Mouse (Mus musculus): ENCODE measurements around the gene Cpxm2. TPM values are rescaled to one million over a fixed set of nuclear protein-coding genes. Genes with fewer than 3 reads are reported as not detected.

Gene Cpxm2
- total RNA-seq, 1 experiment from 2014 or later, result not detected

GRCm38 (mm10) chr7:132153725-132154147 lies 803 bp downstream of the Cpxm2 start:
- no peak for ATAC-seq (replicated peaks; ENCODE audit: low read depth, poor library complexity, severe bottlenecking)

GRCm38 (mm10) chr7:132145227-132145800 lies 9.2 kb downstream of the Cpxm2 start:
- no peak for ATAC-seq (replicated peaks; ENCODE audit: low read depth, poor library complexity, severe bottlenecking)

GRCm38 (mm10) chr7:132128687-132129086 lies 25.9 kb downstream of the Cpxm2 start:
- ATAC-seq (replicated peaks; ENCODE audit: low read depth, poor library complexity, severe bottlenecking), result no peak

GRCm38 (mm10) chr7:132124948-132125347 lies 29.6 kb downstream of the Cpxm2 start:
- no peak for ATAC-seq (replicated peaks; ENCODE audit: low read depth, poor library complexity, severe bottlenecking)

- ATAC-seq (replicated peaks; ENCODE audit: low read depth, poor library complexity, severe bottlenecking), result no peak
These were observed 31.3 kb downstream of the Cpxm2 start for GRCm38 (mm10) chr7:132123211-132123610.

GRCm38 (mm10) chr7:132119817-132120216 lies 34.7 kb downstream of the Cpxm2 start:
- ATAC-seq (replicated peaks; ENCODE audit: low read depth, poor library complexity, severe bottlenecking), result no peak

- ATAC-seq (replicated peaks; ENCODE audit: low read depth, poor library complexity, severe bottlenecking), result no peak
These were observed 42.8 kb downstream of the Cpxm2 start for GRCm38 (mm10) chr7:132111770-132112169.

GRCm38 (mm10) chr7:132110308-132110707 lies 44.2 kb downstream of the Cpxm2 start:
- ATAC-seq (replicated peaks; ENCODE audit: low read depth, poor library complexity, severe bottlenecking), result no peak

GRCm38 (mm10) chr7:132106891-132107290 lies 47.6 kb downstream of the Cpxm2 start:
- ATAC-seq (replicated peaks; ENCODE audit: low read depth, poor library complexity, severe bottlenecking), result no peak

GRCm38 (mm10) chr7:132105326-132105725 lies 49.2 kb downstream of the Cpxm2 start:
- ATAC-seq (replicated peaks; ENCODE audit: low read depth, poor library complexity, severe bottlenecking), result no peak

- no peak for ATAC-seq (replicated peaks; ENCODE audit: low read depth, poor library complexity, severe bottlenecking)
These were observed 56.1 kb downstream of the Cpxm2 start for GRCm38 (mm10) chr7:132098441-132098840.

- no peak for ATAC-seq (replicated peaks; ENCODE audit: low read depth, poor library complexity, severe bottlenecking)
These were observed 59.9 kb downstream of the Cpxm2 start for GRCm38 (mm10) chr7:132094666-132095065.

GRCm38 (mm10) chr7:132091551-132091950 lies 63.0 kb downstream of the Cpxm2 start:
- ATAC-seq (replicated peaks; ENCODE audit: low read depth, poor library complexity, severe bottlenecking), result no peak

- ATAC-seq (replicated peaks; ENCODE audit: low read depth, poor library complexity, severe bottlenecking), result no peak
These were observed 65.9 kb downstream of the Cpxm2 start for GRCm38 (mm10) chr7:132088606-132089005.

- no peak for ATAC-seq (replicated peaks; ENCODE audit: low read depth, poor library complexity, severe bottlenecking)
These were observed 66.4 kb downstream of the Cpxm2 start for GRCm38 (mm10) chr7:132088181-132088580.

- ATAC-seq (replicated peaks; ENCODE audit: low read depth, poor library complexity, severe bottlenecking), result no peak
These were observed 78.7 kb downstream of the Cpxm2 start for GRCm38 (mm10) chr7:132075825-132076224.

- ATAC-seq (replicated peaks; ENCODE audit: low read depth, poor library complexity, severe bottlenecking), result no peak
These were observed 80.0 kb downstream of the Cpxm2 start for GRCm38 (mm10) chr7:132074503-132074902.

- no peak for ATAC-seq (replicated peaks; ENCODE audit: low read depth, poor library complexity, severe bottlenecking)
These were observed 83.5 kb downstream of the Cpxm2 start for GRCm38 (mm10) chr7:132070877-132071625.

GRCm38 (mm10) chr7:132067951-132068350 lies 86.6 kb downstream of the Cpxm2 start:
- no peak for ATAC-seq (replicated peaks; ENCODE audit: low read depth, poor library complexity, severe bottlenecking)

GRCm38 (mm10) chr7:132067511-132067910 lies 87.0 kb downstream of the Cpxm2 start:
- no peak for ATAC-seq (replicated peaks; ENCODE audit: low read depth, poor library complexity, severe bottlenecking)

- ATAC-seq (replicated peaks; ENCODE audit: low read depth, poor library complexity, severe bottlenecking), result no peak
These were observed 94.4 kb downstream of the Cpxm2 start for GRCm38 (mm10) chr7:132060116-132060515.

- no peak for ATAC-seq (replicated peaks; ENCODE audit: low read depth, poor library complexity, severe bottlenecking)
These were observed 98.0 kb downstream of the Cpxm2 start for GRCm38 (mm10) chr7:132056565-132056964.
